Mouse (Mus musculus) heart, embryonic 13.5 days (tissue): ENCODE measurements around the gene Ccdc142. TPM values are rescaled to one million over a fixed set of nuclear protein-coding genes. Genes with fewer than 3 reads are reported as not detected.
A peak's percentile ranks its signal among the peaks of the same experiment; 100 is the strongest.

Experiments
- ATAC-seq: fragments of 200-750 bp; cut with Nextera tagmentation; 2 replicates; pipeline ENCODE4 v1.8.0; 2017; ENCODE audit warnings: moderate TSS enrichment; ENCODE audit not compliant: insufficient number of reproducible peaks, low FRiP score, low TSS enrichment; ENCODE audit errors: extremely low read depth
- H3K27ac ChIP-seq: fragments of 300-500 bp; sonication (generic); replicated peaks from 2 replicates; pipeline ENCODE4 v1.5.1; 2015; ENCODE audit warnings: moderate library complexity, mild to moderate bottlenecking, inconsistent platforms
- H3K27me3 ChIP-seq: fragments of 300-500 bp; sonication (generic); replicated peaks from 2 replicates; pipeline ENCODE4 v1.6.1; 2015; ENCODE audit warnings: mild to moderate bottlenecking, inconsistent platforms
- H3K36me3 ChIP-seq: fragments of 300-500 bp; sonication (generic); 2 replicates; pipeline ENCODE4 v1.6.1; 2015; ENCODE audit warnings: mild to moderate bottlenecking, inconsistent platforms
- H3K4me1 ChIP-seq: fragments of 300-500 bp; sonication (generic); 2 replicates; pipeline ENCODE4 v1.6.1; 2015; ENCODE audit warnings: inconsistent platforms
- H3K4me2 ChIP-seq: fragments of 300-500 bp; sonication (generic); 2 replicates; pipeline ENCODE4 v1.6.1; 2015; ENCODE audit warnings: inconsistent platforms, mild to moderate bottlenecking, moderate library complexity
- H3K4me3 ChIP-seq: fragments of 300-500 bp; sonication (generic); 2 replicates; pipeline ENCODE4 v1.5.1; 2015; ENCODE audit warnings: moderate library complexity, mild to moderate bottlenecking, inconsistent platforms
- H3K9ac ChIP-seq: fragments of 300-500 bp; sonication (generic); 2 replicates; pipeline ENCODE4 v1.6.1; 2015; ENCODE audit warnings: inconsistent platforms, mild to moderate bottlenecking, moderate library complexity
- H3K9me3 ChIP-seq: fragments of 300-500 bp; sonication (generic); 2 replicates; pipeline ENCODE4 v1.6.1; 2016; ENCODE audit warnings: inconsistent platforms
- WGBS: fragments of 180-500 bp; shearing (Covaris S2); methylation state at CpG from one replicate; pipeline ENCODE4 v1.1.7; 2015; ENCODE audit warnings: mixed read lengths; 5-methylcytosine and 5-hydroxymethylcytosine counted together
- polyA plus RNA-seq: library from polyadenylated mRNA; unstranded; fragments of >200 nt; fragmentation: Nextera tagmentation; extraction: Ambion mirVana; gene quantifications from 2 replicates; pipeline ENCODE4 v1.2.1, GENCODE M21; 2015

Gene Ccdc142
- 1.5 and 1.7 TPM in 2 replicates for polyA plus RNA-seq

GRCm38 (mm10) chr6:83101316-83101687, at the start of gene Ccdc142, which contains the start of gene Gm42688:
Ccdc142 (plus strand) TSS chr6:83101601.
Gm42688 (plus strand) TSS chr6:83101617.
- no peaks in the 10 kb centered on the region for H3K9me3 ChIP-seq
- under 1% methylated on average over 25 of the region's 25 CpGs for WGBS
- peak within 1 kb of the TSS; percentile 100 for H3K4me2 ChIP-seq
- peak within 1 kb of the TSS; percentile 88 for H3K9ac ChIP-seq
- H3K4me3 ChIP-seq: peak within 1 kb of the TSS; percentile 77
- peaks cover 7% of the 10 kb centered on the region; the same call in 1 of the 2 replicates for H3K36me3 ChIP-seq
- peak; percentile 64 for ATAC-seq
- peaks cover 19% of the 10 kb centered on the region for H3K4me1 ChIP-seq
- H3K27me3 ChIP-seq: peaks cover 36% of the 10 kb centered on the region
- peak within 1 kb of the TSS; percentile 81 for H3K27ac ChIP-seq

GRCm38 (mm10) chr6:83053136-83053960, 48.1 kb upstream of the Ccdc142 start:
- peak overlapping the region; percentile 84 for H3K4me3 ChIP-seq
- ATAC-seq: no peak
- peaks cover 19% of the 10 kb centered on the region for H3K27me3 ChIP-seq
- peaks cover 45% of the 10 kb centered on the region for H3K36me3 ChIP-seq
- H3K27ac ChIP-seq: peak overlapping the region; percentile 82
- 2% methylated on average over 26 of the region's 26 CpGs for WGBS
- peak overlapping the region; percentile 86 for H3K9ac ChIP-seq
- peak overlapping the region; percentile 97 for H3K4me2 ChIP-seq
- H3K9me3 ChIP-seq: no peaks in the 10 kb centered on the region
- H3K4me1 ChIP-seq: peaks cover 27% of the 10 kb centered on the region

- Histone ChIP-seq H3K9me3 (no peaks in the 10 kb centered on the region), H3K36me3 (peaks cover 47% of the 10 kb centered on the region)
- WGBS: under 1% methylated on average over 64 of the region's 64 CpGs
These were observed 47.1 kb upstream of the Ccdc142 start, which contains the start of gene Aup1 for GRCm38 (mm10) chr6:83054074-83054851. Aup1 (plus strand) TSS chr6:83054521.

GRCm38 (mm10) chr6:83054871-83055431, 46.5 kb upstream of the Ccdc142 start, which contains the start of gene Htra2:
Htra2 (minus strand) TSS chr6:83055273.
- peak within 1 kb of the TSS; percentile 82 for H3K27ac ChIP-seq
- H3K9ac ChIP-seq: peak within 1 kb of the TSS; percentile 86
- peaks cover 47% of the 10 kb centered on the region for H3K36me3 ChIP-seq
- peak within 1 kb of the TSS; percentile 97 for H3K4me2 ChIP-seq
- peaks cover 19% of the 10 kb centered on the region for H3K27me3 ChIP-seq
- ATAC-seq: peak; percentile 10
- peaks cover 27% of the 10 kb centered on the region for H3K4me1 ChIP-seq
- H3K4me3 ChIP-seq: peak within 1 kb of the TSS; percentile 84
- WGBS: 2% methylated on average over 46 of the region's 50 CpGs
- no peaks in the 10 kb centered on the region for H3K9me3 ChIP-seq

More at GRCm38 (mm10) chr6:83054074-83054851, 47.1 kb upstream of the Ccdc142 start, which contains the start of gene Aup1:
- Histone ChIP-seq H3K27me3 (peaks cover 20% of the 10 kb centered on the region), H3K4me2 (peak within 1 kb of the TSS; percentile 97), H3K4me1 (peaks cover 27% of the 10 kb centered on the region), H3K4me3 (peak within 1 kb of the TSS; percentile 84), H3K9ac (peak within 1 kb of the TSS; percentile 86), H3K27ac (peak within 1 kb of the TSS; percentile 82)
- ATAC-seq: peak; percentile 88

- H3K9me3 ChIP-seq: no peaks in the 10 kb centered on the region
- H3K27ac ChIP-seq: no peak within 1 kb of the TSS
- no peak within 1 kb of the TSS for H3K4me3 ChIP-seq
- H3K4me2 ChIP-seq: no peak within 1 kb of the TSS
- no peak within 1 kb of the TSS for H3K9ac ChIP-seq
- H3K36me3 ChIP-seq: peaks cover 24% of the 10 kb centered on the region
- WGBS: 57% methylated on average over 3 of the region's 3 CpGs
- ATAC-seq: no peak
- H3K27me3 ChIP-seq: peaks cover 43% of the 10 kb centered on the region
- peaks cover 21% of the 10 kb centered on the region for H3K4me1 ChIP-seq
These were observed 43.6 kb upstream of the Ccdc142 start, which contains the start of gene Dqx1 for GRCm38 (mm10) chr6:83057790-83058189. Dqx1 (plus strand) TSS chr6:83057844.

GRCm38 (mm10) chr6:83058725-83059124, 42.7 kb upstream of the Ccdc142 start:
- no peak for ATAC-seq
- Histone ChIP-seq H3K4me2 (no peak overlapping the region), H3K27me3 (peaks cover 52% of the 10 kb centered on the region), H3K9me3 (no peaks in the 10 kb centered on the region), H3K27ac (no peak overlapping the region), H3K36me3 (peaks cover 24% of the 10 kb centered on the region), H3K9ac (no peak overlapping the region), H3K4me3 (no peak overlapping the region), H3K4me1 (peaks cover 12% of the 10 kb centered on the region)
- WGBS: 76% methylated on average over 2 of the region's 2 CpGs

- Histone ChIP-seq H3K36me3 (no peaks in the 10 kb centered on the region), H3K27me3 (peaks cover 100% of the 10 kb centered on the region), H3K9me3 (no peaks in the 10 kb centered on the region), H3K9ac (no peak overlapping the region), H3K4me1 (peaks cover 24% of the 10 kb centered on the region), H3K4me3 (no peak overlapping the region), H3K4me2 (no peak overlapping the region), H3K27ac (no peak overlapping the region)
- 37% methylated on average over 8 of the region's 8 CpGs for WGBS
- ATAC-seq: no peak
These were observed 35.4 kb upstream of the Ccdc142 start for GRCm38 (mm10) chr6:83065995-83066394.

GRCm38 (mm10) chr6:83066441-83066840, 35.0 kb upstream of the Ccdc142 start:
- H3K9me3 ChIP-seq: no peaks in the 10 kb centered on the region
- WGBS: 29% methylated on average over 6 of the region's 6 CpGs
- H3K4me1 ChIP-seq: peaks cover 28% of the 10 kb centered on the region

GRCm38 (mm10) chr6:83068221-83068620, 33.2 kb upstream of the Ccdc142 start:
- no peak for ATAC-seq
- no peak overlapping the region for H3K9ac ChIP-seq
- H3K4me1 ChIP-seq: peaks cover 28% of the 10 kb centered on the region
- peaks cover 100% of the 10 kb centered on the region for H3K27me3 ChIP-seq
- no peaks in the 10 kb centered on the region for H3K36me3 ChIP-seq
- 7% methylated on average over 8 of the region's 8 CpGs for WGBS
- peak overlapping the region; percentile 43 for H3K4me3 ChIP-seq
- H3K9me3 ChIP-seq: no peaks in the 10 kb centered on the region
- peak overlapping the region; percentile 61 for H3K4me2 ChIP-seq
- no peak overlapping the region for H3K27ac ChIP-seq

More at GRCm38 (mm10) chr6:83066441-83066840, 35.0 kb upstream of the Ccdc142 start:
- ATAC-seq: no peak
- peaks cover 100% of the 10 kb centered on the region for H3K27me3 ChIP-seq
- no peaks in the 10 kb centered on the region for H3K36me3 ChIP-seq
- no peak overlapping the region for H3K4me3 ChIP-seq
- H3K27ac ChIP-seq: no peak overlapping the region
- no peak overlapping the region for H3K9ac ChIP-seq
- no peak overlapping the region for H3K4me2 ChIP-seq

GRCm38 (mm10) chr6:83068706-83069487, 32.5 kb upstream of the Ccdc142 start:
- peak overlapping the region; percentile 40; the same call in 1 of the 2 replicates for H3K9ac ChIP-seq
- H3K4me3 ChIP-seq: peak overlapping the region; percentile 43
- H3K4me2 ChIP-seq: peak overlapping the region; percentile 61
- ATAC-seq: no peak
- no peaks in the 10 kb centered on the region for H3K9me3 ChIP-seq
- H3K36me3 ChIP-seq: no peaks in the 10 kb centered on the region
- whole genome bisulfite sequencing: under 1% methylated on average over 81 of the region's 81 CpGs
- H3K27ac ChIP-seq: no peak overlapping the region
- peaks cover 28% of the 10 kb centered on the region for H3K4me1 ChIP-seq
- peaks cover 100% of the 10 kb centered on the region for H3K27me3 ChIP-seq
